Mouse (Mus musculus) lung, postnatal 10 days (tissue): ENCODE results near the gene Slc24a4.

Source experiments
- DNase-seq: peaks from one replicate; pipeline ENCODE4 v3.0.0; 2021

The Slc24a4 gene

GRCm38 (mm10) chr12:102286681-102287414, 158.3 kb downstream of the Slc24a4 start:
- DNase-seq, result peak; percentile 79

- no peak for DNase-seq
Measured at GRCm38 (mm10) chr12:102287904-102288602, 159.5 kb downstream of the Slc24a4 start.

DNA sequence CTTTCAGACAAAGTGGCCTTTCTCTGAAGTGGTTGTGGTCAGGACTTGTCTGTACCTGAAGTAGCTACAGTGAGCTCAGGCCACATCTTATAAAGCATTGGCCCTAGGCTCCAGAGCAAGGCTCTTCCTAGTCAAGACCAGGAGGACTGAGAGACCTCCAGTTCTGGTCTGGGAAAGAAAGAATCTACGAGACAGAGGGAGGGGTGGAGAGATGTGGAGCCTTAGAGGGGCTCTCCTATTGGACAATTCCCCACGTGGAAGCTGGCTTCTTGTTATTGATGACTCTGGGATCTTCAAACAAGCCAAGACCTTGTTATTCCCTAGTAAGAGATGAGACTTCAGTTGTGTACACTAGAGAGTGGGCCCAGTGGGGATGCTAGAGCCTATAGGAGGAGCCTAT, 160.3 kb downstream of the Slc24a4 start:
- DNase-seq, result no peak

DNA sequence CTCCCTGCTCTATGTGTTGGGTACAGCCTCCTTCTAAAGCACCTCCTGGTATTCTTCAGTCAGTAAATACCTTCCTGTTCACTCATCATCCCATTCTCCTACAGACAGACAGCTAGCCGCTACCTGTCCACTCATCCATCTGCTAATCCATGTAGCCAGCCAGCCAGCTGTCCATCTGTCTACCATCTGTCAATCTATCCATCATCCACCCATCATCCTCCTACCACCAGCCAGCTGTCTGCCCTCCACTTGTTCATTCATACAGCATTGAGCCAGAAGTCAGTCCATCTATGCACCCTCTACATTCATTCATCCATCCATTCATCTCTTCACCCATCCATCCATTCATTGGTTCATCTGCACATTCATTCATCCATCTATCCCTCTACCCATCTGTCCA, 161.0 kb downstream of the Slc24a4 start:
- no peak for DNase-seq

DNA sequence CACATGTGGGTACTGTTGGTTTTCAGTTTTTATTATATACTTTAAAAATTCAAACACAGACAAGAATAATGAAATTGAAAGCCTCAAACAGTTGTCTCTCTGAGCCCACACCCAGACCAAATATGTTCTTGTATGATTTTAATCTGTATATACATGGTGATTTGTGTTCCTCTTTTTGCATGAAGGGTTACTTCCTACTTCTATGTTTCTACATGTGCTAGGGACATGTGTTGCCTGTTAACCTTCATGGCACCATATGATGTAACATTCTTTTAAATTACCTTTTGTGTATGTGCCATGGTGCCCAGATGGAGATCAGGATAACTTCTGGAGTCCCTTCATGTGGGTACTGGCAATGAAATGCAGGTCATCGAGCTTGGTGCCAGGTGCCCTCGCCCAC, 162.1 kb downstream of the Slc24a4 start:
- DNase-seq, result no peak

DNA sequence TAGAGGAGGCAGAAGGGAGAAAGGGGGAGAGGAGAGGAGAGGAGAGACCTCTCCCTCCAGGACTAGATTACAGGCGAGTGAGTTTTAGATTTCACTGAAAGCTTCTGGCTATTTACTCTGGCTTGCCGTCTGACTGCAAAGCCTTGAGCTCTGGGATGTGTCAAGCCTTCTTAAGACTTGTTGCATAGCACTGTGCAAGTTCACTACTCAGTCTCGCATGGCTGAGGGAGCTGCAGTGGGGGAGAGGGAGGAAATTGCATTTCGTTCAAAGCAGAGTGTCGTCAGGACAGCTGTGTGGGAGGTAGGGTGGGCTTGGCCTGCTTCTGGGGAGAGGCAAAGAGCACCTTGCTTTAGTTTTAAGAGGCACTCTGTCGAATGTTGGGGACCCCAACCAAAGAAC, 163.2 kb downstream of the Slc24a4 start:
- no peak for DNase-seq

DNA sequence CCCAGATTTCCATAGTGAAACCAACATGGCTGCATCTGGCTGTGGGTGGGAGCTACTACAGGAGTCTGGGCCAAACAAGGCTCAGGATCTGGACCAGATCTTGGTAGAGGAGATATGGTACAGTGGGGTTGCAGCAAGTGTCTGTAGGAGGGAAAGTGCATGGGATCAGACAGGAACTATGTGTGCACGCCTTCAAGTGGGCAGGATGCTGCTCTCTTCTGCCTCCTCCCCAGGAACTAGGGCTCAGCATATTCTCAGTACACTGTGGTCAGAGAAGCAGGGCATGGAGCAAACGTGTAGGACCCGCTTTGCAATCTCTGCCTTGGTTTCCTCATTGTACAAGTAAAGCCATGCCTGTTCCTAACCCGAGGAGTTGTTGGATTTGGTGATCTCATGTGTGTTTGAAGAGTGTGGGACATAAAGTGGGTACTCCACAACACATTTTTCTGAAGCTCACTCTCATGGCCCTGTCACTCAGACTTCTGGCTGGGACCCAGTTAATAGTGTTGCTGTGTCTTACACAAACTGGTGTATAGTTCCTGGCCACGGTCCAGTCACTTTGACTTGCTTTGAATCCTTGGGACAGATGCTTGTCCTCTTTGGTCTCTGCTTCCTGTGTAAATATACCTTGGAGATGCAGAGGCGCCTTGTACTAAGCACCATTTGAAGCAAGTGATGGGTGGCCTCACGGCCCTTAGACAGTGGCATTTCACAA, 164.1 kb downstream of the Slc24a4 start:
- DNase-seq, result peak; percentile 59

DNA sequence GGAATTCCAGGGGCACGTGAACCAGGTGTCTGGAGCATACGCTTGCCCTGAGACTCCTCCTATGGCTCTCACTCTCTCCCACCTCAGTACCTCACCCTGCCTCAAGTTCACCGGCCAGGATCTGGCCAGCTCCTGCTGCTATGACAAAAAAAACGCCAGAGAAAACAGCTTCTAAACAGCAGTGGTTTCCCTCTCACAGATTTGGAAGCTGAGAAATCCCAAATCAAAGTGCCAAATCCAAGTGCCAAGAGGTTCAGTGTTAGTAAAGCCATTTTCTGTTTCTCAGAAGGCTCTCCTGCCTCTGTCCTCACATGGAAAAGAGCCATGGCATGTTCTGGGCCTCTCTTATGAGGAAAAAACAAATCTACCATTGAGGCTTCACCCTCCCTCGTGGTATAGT, 166.1 kb downstream of the Slc24a4 start:
- no peak for DNase-seq

GRCm38 (mm10) chr12:102295230-102295629, 166.7 kb downstream of the Slc24a4 start:
- peak; percentile 68 for DNase-seq

DNA sequence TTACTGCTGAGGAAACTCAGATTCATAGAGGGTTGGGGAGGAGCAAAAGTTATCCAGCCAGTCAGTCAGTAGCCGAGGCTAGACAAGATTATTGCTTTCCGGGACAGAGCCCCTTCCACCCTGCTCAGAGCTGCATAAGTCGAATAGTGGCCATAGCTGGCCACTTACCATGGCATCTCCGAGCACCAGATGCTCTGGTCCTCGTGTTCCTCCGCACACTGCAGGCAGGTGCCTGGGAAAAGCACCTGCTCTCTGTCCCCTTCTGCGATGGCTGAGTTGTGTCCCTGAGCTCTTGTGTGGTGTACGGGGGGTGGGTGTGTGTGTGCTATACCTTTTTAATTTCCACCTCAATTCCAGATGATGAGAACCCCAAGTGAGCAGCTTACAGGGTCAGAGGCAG, 167.1 kb downstream of the Slc24a4 start:
- no peak for DNase-seq

- no peak for DNase-seq
Measured at GRCm38 (mm10) chr12:102296361-102296760, 167.8 kb downstream of the Slc24a4 start.

DNA sequence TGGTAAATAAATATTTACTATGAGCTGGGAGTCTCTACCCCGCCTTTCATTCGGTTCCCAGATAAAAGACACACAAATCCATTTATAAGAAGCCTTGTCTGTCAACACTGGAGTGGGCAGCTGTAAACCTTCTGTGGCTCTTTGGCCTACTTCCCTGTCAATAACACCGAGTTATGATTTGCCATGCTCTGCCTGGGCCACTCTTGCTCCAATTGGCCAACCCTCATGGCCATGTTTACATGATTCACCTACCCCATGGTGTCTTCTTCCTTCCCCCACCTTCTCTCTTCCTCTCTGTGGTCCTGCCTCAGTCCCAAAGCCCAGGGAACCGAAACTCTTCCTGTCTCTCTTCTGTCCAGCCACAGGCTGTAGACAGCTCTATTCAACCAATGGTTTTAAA, 168.4 kb downstream of the Slc24a4 start:
- peak; percentile 37 for DNase-seq

DNA sequence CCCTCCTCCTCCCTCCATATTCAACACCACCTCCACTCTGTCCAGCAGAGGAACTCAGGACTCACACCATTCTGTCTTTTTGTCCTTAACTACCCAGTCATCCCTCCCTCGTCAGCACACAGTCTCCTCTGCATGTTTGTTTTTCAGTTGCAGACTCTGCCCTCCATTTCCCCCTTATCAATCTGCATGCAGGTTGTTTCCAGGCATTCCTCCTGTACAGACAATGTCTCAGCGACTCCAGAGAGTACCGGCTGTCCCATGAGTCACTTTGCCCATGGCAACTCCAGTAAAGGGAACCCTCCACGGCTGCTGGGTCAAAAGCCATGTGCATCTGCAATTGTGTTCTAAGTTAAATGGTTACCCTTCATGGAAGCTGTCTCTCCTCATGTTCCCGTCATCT, 170.7 kb downstream of the Slc24a4 start:
- DNase-seq, result no peak

DNA sequence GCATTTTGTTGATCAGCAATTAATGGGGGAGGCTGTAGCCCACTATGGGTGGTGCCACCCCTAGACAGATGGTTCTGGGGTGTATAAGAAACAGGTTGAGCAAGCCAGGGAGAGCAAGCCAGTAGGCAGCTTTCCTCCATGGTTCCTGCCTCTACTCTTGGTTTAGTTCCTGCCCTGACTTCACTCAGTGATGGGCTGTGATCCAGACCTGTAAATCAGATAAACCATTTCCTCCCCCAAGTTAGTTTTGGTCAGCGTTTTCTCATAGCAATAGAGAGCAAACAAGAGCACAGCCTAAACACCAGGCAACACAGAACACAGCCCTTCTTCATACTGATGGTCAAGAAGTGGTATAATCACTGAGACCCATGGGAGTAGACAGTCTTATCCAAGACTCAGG, 173.1 kb downstream of the Slc24a4 start:
- no peak for DNase-seq

DNA sequence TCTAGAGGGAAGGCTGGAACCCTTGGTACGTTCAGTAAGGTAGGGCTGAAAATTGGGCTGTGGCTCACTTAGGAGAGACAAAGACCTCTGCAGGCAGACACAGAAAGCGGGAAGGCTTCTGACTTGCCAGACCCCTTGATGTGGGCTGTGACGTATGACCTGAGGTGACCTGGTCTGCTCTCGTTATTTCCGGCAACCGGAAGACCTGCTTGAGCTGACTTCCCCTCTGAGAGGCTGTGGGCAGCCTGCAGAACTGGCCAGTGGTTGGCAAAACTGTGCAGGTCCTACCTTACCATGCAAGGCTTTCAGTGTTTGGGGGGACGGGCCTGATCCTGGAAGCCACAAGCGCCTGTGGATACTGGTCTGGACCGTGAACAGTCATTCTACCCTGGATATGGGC, 173.8 kb downstream of the Slc24a4 start:
- peak; percentile 60 for DNase-seq

DNA sequence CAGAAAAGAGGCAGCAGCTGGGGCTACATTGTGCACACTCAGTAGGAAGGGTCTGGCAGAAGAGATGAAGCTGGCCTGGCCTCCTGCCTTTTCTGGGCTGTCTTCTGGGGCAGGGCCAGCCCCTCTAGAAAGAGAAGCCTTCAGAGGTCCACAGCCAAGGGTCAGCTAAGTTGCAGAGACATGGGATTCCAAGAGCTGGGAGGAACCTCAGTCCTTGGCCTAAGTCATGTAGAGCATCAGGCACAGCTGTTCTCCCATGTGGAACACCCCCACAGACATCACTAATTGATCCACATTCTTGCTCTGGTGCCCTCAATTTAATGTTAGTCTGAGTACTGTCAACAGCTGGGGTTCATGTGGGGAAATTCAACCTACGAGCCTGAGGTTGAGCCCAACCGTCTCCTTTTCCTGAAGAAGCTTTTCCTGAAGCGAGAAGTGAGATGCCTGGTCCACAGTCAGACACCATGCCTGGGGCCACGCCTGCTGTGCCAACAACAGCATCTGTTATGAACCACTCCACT, 174.4 kb downstream of the Slc24a4 start:
- DNase-seq, result peak; percentile 89

DNA sequence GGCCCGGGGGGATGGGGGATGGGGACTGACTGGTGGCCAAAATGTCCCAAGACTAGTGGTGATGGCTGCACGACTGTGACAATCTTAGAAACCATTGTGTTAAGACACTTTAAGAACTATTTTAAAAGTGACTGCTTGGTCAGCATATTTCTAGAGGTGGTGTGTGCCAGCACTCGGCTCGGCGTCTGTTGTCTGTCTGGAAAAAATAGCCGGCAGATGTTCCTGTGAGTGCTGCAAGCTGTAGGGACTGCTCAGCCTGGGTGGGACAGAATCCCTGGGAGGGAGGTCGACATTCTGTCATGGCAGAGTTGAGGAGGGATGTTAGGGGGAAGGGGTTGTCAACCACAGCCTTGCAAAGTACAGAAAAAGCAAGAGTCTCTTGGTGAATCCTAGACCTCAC, 175.3 kb downstream of the Slc24a4 start:
- DNase-seq, result peak; percentile 40

GRCm38 (mm10) chr12:102305069-102305836, 176.7 kb downstream of the Slc24a4 start:
- DNase-seq, result peak; percentile 46

- DNase-seq, result peak; percentile 86
Measured at GRCm38 (mm10) chr12:102308001-102308456, 179.5 kb downstream of the Slc24a4 start.

- peak; percentile 93 for DNase-seq
Measured at GRCm38 (mm10) chr12:102308457-102309011, 180.0 kb downstream of the Slc24a4 start.

DNA sequence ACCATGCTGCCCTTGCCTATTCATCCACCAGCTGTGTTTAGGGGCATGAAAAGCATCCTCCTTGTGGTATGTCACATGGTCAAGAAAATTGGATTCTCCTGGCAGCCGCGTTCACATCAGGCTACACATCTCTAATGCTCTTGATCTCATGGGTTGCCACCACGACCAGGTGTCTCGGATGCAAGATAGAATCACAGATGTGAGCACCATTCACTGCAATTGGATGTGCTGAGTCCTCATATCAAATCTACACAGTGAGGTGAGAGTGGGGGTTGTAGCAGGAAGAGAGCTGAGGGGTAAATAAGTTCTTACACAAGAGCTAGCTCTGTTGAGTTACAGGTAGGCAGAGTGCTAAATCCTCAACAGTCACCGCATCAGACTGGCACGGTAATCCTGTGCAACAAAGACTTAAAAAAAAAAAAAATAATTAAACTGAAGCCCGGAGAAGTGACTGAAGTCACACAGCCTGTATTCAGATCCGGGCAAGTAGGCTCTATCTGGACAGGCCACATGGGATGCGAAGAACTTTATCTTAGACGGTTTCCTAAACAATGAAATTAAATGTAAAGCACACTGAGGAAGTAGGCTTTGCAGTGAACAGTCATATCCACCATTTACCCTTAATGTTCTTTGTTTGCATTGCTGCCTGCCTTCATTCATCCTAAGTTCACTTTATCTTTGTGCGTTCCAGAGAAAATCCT, 180.7 kb downstream of the Slc24a4 start:
- no peak for DNase-seq

- DNase-seq, result no peak
Measured at GRCm38 (mm10) chr12:102309800-102310195, 181.3 kb downstream of the Slc24a4 start.
